Mouse (Mus musculus) cerebellum, adult 2 months (tissue): ENCODE results near the gene Dock3.

ENCODE experiments used
- CTCF ChIP-seq: fragments of 200-500 bp; IDR thresholded peaks from 2 replicates; pipeline ENCODE4 v1.5.1; 2011; ENCODE audit warnings: low read depth, mild to moderate bottlenecking, control low read depth, low read length, moderate library complexity, borderline replicate concordance; ENCODE audit not compliant: insufficient read depth
- POLR2A ChIP-seq: fragments of 200-500 bp; IDR thresholded peaks from 2 replicates; pipeline ENCODE4 v1.6.1; 2011; ENCODE audit warnings: low read length, control low read depth, borderline replicate concordance; ENCODE audit not compliant: insufficient read depth

DNA sequence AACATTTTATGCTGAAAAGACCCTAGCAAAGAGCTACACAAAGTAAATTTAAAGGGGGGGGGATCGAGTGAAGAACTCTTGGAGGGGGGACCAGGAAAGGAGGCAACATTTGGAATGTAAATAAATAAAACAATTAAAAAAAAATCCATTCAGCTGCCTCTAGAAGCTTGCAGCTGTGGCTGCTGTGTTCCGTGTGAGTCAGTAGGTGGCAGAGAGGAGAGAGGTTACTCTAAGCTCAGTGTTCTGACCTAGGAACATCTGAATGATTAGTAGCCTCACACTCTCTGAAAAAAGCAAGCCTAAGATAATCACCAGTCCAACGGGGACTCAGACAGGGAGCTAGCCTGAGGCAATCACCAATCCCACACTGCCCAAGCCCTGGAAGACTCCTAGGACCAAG lies 66.9 kb downstream of the Dock3 start:
- no peak; the same call in 1 of the 2 replicates for TF ChIP-seq CTCF
- no peak for TF ChIP-seq POLR2A
